Mouse (Mus musculus) cerebellum, postnatal 10 days (tissue): Measurements from ENCODE around the gene Glis1.

ENCODE experiments used
- DNase-seq, 2 experiments: peaks; one replicate each; pipeline ENCODE4 v3.0.0; 2021; ENCODE audit warnings: mixed read lengths in 2 of 2

Gene Glis1

DNA sequence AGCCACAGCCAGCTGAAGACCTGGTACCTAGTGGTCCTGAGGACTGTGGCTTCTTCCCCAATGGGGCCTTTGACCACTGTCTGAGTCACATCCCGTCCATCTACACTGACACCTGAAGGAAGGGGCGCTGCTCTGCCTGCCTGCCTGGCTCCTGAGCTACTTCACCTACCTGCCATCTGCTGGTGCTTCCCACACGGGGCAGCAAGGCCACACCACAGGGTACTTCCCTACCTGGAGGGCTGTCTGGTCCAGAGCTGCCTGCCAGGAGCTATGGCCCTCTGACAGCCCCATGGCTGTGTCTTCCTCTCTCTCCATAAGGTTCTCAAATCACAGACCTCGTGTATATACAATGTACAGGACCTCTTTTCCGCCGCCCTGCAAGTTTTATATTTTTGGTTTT lies 200.2 kb downstream of the Glis1 start:
- peak; percentile 47 to 49 for DNase-seq

DNA sequence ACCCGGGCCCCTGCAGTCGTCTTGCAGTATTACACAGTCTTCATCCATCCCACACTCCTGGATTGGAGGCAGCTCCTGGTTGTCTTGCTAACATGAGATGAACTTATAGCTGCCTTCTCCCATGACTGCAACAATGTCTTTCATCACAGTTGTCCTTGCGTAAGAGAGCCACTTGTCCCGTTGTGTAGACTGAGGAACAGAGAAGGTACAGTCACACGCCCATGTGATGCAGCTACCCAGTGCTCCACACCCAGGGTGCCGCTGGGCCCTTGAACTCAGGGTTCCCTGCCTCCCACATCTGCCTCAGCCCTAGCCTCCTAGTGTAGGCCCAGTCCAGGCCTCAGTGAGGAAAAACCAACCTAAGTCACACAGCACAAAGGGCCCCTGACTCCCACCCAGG lies 201.7 kb downstream of the Glis1 start:
- no peak for DNase-seq

DNA sequence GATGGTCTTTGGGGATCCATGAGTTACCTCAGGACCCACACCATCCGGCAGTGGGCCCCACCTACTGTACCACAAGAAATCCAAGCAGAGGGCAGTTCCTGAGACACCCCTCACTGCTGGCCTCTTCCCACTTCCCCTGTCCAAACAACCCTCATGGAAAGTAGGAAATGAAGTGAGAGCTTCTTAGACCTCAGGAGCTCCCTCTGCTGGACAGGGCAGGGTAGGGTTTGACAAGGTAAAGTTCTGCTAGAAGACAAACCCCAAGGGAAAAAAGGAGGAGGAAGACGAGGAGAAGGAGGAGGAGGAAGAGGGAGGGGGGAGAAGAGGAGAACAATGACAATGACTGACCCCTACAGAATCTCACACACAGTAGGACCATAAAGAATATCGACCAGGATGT lies 203.3 kb downstream of the Glis1 start:
- peak; percentile 57 to 58 for DNase-seq

DNA sequence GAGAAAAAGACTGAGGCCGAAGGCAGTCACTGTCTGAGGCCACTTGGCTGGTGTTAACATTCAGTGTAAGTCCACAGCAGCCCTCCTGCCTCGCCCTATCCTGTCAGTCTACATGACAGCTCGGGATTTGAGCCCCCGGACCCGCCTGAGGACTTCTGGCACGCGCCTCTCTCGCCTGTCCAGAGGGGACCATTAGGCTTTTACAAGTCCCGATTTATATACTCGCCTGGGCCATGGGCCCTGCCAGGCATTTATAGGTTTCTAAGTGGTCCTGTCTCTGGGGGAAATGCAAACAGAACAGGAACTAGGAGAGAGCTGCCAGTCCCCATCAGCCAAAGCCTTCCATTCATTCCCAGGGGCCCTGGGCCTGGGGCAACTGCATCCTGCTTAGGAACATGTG lies 203.9 kb downstream of the Glis1 start:
- DNase-seq, result no peak

DNA sequence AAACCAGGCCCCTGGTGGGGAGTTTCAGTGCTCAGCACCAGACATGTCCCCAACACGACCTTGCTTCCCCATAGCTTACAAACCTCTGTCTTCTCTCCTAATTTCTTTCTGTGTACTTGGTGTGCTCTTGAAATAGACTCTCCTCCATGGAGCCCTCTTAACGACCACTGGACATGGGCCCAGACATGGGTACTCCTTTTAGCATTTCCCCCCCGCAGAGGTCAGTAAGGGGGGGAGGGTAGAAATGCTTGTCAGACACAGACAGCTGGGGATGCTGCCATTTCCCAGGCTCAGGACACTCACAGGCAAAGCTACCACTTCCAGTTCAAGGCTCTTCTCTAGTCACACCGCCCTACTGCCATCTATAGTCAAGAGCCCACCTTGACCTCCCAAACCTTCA lies 207.2 kb downstream of the Glis1 start:
- no peak for DNase-seq

DNA sequence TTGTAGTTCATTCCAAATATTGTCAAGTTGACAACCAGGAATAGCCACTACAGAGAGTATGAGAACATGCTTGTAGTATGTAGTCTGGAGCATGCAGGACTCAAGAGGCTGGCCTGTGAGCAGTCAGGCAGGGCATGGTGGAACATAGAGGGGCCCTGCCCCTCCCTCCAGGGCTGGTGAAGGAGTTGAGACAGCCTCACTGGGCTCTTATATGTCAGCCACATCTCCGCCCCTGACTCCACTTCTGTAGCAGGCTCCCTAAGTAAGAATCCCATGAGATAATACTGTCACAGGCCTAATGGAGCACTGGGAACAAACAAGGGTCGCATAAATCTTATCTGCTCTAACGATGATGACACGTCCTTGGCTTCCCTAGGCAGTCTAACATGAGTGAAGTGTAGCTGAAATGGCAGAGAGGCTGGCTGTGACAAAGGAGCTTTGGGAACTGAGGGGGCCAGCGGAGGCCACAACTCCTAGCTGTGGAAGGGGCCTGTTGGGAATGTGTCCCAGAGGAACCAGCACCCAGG lies 214.6 kb downstream of the Glis1 start:
- DNase-seq, result no peak

DNA sequence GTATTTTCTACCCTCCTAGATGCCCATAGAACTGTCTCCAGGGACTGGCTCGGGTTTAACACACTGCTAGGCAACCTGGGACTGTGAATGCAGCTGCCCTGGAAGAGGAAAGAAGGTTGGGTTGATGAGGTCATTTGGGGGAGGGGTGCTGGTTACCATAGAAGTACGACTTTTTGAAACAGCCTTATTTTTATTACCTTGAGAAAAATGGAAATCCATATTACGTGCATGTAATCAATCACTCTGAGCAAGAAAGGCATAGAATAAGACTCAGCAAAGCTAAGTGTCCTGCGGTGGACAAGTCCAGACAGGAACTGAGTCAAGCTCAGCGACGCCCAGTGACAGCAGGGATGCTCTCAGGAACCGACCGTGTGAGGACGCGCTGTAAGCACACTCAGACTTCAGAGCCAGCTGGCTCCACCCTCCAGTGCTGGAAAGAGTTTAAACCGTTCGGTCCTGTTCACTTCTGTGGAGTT lies 216.7 kb downstream of the Glis1 start:
- peak; percentile 71 to 80 for DNase-seq

DNA sequence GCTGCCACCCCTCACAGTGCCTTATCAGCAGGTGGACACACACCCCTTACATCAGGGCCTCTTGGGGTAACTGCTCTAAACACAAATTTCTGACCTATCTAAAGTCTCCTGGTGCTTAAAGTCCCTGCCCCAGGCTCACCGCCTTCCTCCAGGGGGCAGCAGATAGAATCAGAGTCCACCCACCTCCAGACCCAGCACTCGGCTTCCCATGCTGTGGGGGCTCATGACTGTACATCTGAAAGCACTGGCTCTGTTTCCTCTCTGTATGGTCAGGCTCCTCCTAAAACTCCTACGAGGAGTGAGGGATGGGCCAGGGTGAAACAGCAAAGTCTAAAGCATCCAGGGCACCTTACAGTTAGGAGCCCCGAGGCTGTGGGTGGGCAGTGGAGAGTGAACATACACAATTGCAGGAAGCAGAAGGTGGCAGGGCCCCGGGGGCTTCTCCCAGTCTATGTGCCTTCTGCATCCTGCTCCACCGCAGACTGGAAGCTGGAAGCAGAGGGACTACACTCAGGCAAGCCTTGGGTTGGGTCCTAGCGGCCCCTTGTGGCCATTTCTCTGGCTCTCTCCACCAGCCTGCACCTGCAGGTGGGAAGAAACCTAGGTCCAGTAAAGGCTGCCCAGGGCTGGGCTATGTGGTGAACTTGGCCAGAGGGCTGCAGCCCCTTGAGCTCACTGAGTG lies 218.3 kb downstream of the Glis1 start:
- DNase-seq, result peak; percentile 96 to 97

DNA sequence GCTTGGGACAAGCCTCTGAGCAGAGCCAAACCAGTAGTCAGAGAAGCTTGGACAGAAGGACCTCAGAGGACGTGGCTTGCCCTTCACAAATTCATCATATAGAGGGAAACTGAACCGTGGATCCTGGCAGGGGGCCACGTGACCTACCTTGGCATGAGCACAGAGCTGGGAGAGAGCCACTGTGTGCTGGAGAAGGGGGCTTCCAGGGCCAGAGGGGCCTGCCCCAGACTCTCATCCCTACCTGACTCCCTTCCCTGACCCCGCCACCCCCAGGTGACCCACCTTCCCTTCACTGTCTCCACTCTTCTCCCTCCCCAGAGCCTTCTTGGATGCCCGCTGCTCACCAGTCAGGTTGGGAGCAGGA lies 218.9 kb downstream of the Glis1 start:
- no peak for DNase-seq

DNA sequence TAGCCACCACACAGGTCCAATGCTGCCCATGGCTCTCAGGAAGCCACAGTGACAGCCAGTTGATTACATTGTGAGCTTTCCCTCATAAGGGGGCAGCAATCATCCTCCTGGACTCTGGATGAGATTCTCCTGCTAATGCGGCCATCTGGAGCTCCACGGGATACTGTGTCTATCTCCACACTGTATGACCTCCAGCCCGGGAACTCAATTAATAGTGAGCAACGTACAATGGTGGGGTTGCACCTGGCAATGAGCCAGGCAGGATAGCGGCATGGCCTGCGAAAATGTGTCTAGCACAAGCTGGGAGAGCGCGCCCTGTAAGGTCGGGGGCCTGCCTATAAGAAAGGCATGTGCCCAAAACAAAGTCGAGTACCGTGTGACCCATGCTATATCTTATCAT lies 226.3 kb downstream of the Glis1 start:
- peak; percentile 77 to 87 for DNase-seq

DNA sequence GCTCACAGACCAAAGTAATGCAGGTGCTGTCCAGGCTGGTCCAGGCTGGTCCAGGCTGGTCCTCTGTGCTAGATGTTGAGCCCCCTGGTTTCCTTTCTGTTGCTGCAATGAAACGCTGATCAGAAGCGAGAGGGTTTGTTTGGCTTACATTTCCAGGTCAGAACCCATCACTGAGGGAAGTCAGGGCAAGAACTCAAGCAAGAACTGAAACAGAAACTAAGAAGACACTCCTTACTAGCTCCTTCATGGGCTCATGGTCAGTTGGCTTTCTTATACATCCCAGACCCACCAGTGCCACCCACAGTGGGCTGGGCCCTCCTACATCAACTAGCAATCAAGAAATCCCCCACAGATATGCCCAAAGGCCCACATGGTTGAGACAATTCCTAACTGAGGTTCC lies 234.1 kb downstream of the Glis1 start:
- DNase-seq, result no peak

DNA sequence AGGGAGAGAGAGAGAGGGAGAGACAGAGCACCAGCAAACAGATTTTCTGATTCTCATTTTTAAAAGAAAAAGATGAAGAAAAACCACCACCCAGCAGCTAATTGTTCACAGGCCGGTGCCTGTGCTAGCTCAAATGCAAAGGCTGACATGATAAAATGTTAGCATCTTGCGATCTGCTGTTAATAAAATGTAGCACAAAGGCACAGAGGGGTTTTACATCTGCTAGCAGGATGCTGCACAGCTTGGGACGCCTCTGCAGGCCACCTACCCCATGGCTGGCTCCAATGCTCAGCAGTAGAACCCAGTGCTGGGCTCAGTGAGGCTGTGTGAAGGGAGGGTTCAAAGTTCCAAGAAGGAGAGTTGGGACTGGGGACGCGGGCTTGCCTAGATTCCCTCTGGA lies 236.3 kb downstream of the Glis1 start:
- DNase-seq, result no peak

DNA sequence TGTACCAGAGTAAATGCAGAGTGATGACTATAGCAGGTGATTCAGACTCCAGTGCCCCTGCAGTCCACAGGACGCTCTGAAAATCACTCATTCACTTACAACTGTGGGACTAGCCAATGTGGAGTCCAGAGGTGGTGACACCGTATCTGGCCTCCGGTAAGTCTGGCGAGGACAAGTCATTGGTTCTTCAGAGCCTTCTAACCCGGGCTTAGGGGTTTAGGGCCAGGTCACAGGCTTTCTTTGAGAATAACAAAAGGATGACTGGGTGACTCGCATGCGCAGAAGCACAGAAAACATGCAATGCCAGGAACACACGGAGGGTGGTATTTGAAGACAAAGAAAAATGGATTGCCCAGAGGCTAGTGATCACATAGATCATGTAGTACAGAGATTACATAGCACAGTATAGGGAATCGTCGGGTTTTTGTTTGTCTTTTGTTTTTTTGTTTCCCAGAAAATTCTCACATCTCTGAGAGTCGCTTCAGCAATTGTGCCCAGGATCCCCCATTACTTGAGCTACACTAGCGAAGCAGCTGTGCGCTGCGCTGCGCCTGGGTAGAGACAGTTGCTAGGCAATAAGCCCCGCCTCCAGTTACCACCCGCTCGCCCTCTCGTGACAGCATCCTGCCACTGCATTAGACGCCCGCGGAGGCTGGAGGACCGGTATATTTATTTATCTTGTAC lies 239.4 kb downstream of the Glis1 start:
- DNase-seq, result peak; percentile 91

DNA sequence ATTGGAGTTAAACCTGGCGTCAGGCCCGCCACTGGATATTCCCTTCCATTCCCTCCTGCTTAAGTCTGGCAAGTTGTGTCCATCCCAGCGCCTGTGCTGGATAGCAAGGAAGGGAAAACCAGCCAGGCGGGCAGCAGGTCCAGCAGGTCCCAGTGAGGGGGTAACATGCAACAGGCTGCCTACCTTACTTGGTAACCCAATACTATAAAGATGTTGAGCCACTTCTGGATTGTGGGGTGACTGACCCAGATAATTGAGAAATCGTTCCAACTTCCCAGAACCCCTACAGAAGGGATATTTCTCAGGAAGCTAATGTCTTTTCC lies 239.9 kb downstream of the Glis1 start:
- DNase-seq, result no peak

DNA sequence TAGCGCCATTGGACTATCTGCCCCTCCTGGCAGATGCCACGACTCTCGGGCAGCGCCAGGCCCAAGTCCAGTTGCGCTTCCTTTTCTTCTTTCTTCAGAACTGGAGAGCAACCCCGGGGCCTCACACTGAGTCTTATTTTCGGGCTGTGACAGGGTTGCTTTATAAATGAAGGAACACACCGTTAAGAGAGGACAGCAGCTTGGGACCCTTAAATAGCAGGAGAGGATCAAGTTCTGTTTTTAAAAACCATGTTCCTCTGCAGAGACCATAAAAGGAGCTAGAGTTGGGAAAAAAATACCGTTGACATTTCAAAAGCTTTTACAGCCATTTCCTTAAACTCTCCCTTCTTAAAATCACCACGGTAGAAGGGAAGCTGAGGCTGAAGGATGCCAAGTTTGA lies 241.3 kb downstream of the Glis1 start:
- DNase-seq, result no peak

DNA sequence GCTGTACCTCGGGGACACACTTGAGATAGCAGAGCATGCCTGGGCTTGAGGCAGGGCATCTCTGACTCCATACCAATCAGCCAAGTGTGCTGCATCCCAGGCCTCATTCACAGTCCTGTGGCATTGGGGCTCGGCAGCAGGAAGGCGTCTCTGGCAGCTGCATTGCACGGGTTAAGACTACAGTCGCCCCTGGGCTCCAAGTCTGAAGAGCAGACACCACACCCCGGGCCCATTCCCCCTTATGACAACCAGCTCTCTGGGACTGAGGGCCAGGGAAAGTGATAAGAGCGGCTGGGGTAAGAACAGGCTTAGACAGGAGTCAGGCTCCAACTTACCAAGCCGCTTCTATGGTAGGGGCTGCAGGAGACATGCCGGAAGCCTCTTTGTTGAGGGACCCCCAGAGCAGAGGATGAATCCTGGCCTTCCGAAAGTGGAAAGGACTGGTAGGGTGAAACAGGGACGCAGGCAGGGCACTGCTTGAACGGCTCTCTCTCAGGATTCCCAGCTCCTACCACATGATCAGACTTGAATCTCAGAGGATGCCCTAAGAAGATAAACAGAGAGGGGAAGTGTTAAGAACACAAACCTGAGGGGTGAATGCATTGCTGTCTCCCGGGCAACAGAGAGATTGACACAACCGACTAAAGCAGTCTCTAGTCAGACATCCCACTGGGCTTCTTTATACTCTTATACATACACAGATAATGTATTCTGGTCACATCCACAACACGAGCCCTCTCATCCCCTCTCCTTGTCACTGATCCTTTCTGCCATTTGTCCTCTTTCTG lies 246.1 kb downstream of the Glis1 start:
- no peak for DNase-seq

DNA sequence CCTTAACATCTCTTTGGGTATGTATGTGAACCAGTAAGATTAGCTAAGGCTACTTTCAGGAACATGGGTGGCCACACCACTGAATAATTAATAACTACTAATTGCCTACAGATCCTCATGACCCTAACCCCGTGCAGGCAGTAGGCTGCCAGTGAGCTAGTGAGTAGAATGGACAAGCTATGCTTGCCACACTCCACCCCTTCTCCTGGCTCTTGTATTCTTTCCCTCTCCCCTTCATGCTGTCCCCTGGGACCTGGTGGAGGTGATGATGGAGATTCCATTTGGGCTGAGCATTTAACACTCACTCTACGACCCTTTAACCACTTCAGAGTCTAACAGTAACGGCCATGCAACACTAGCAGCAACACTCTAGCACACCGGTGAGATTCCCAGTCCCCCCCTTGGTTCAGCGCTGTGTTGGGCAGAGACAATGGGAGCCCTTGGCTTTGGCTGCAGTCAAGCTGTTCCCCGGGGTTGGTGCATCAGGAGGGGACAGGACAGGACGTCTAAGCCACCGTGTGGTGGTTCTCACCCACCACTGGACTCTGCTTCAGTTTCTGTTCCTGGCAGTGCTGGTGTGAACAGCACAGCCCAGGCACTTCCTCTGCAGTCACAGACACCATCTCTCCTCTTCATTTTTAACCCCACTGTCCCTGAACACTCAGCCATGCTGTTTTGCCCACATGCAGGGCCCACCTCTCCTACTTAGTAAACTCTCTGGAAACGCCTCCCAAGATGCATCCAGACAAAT lies 246.9 kb downstream of the Glis1 start:
- no peak for DNase-seq

DNA sequence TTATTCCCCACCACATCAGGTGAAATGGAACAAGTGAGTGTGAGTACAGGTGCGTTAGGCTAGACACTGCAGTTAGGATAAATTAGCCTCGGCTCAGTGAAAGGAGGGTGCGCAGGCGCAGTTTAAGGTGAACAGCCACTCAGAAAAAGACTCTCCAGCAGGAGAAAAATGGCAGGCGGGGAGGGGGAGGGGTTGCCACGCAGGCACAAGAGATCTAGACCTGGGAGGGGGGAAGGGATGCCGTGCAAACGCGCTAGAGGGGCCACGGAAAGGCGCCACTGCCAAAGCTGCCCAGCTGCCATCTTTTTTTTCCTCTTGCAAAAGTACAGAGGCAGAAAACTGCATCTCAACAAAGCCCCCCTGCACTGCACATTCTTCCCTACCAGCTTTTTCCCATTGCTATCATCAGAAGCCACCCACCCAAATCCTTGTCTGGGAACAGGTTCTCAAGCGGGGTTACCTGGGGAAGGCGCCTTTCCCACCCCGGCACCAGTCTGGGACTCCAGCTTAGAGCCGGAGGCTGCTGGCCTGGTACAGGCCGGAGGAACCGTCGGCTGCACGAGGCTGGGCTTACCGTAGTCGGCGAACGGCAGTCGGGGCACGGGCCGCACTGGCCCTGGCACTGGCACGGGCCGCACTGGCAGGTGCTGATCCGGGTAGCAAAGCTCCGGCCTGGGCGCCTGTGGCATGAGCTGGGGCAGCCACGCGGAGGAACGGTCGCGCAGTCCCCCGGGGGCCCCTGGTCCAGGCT lies 248.8 kb downstream of the Glis1 start:
- DNase-seq, result no peak

DNA sequence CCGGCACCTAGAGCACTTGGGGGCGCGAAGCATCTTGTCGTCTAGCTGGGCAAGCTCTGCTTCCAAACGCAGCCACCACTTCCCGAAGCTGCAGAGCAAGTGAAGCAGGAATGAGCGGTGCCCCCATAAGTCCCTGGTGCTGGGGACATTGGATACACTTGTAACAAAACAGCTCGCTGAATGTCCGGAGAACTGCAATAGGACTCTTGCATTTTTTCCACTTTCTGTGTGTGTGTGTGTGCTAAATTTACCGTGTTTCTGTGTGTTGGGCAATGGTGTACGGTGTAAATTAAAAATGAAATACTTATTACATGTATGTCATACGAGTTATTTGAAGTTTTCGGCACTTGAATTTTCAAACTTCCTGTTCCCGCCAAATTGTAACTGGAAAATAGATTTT lies 249.7 kb downstream of the Glis1 start, which contains the start of gene Dmrtb1:
Gene Dmrtb1 (minus strand): TSS at position 101 of the 400 bp plus-strand sequence.
- no peak for DNase-seq
